Mouse (Mus musculus) cerebellum, adult 11 months (tissue): ENCODE measurements around the gene Suz12.

Source experiments
- DNase-seq: peaks from one replicate; pipeline ENCODE4 v3.0.0; 2022

Suz12 gene

DNA sequence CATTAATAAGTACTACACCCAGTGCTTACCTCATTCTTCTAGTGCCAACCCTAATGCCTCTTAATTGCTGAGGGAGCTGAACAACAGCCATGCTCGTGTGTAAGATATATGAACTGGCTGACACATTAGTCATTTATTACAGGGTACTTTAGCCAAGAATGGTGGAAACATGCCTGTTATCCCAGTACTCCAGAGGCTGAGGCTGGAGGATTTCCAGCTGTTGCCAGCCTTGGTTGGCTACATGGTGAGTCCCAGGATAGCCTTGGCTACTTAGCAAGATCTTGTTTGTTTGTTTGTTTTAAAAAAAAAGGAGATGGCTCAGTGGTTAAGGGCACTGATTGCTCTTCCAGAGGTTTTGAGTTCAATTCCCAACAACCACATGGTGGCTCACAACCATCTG, 85.9 kb downstream of the Suz12 start:
- no peak for DNase-seq

- no peak for DNase-seq
Observed at GRCm38 (mm10) chr11:80079751-80080150, 86.8 kb downstream of the Suz12 start.

- no peak for DNase-seq
Observed at GRCm38 (mm10) chr11:80080381-80080825, 87.5 kb downstream of the Suz12 start.

GRCm38 (mm10) chr11:80080826-80081728, 88.2 kb downstream of the Suz12 start, which contains the start of gene Crlf3:
Gene Crlf3 (minus strand): TSS chr11:80080991.
- peak; percentile 90 for DNase-seq

DNA sequence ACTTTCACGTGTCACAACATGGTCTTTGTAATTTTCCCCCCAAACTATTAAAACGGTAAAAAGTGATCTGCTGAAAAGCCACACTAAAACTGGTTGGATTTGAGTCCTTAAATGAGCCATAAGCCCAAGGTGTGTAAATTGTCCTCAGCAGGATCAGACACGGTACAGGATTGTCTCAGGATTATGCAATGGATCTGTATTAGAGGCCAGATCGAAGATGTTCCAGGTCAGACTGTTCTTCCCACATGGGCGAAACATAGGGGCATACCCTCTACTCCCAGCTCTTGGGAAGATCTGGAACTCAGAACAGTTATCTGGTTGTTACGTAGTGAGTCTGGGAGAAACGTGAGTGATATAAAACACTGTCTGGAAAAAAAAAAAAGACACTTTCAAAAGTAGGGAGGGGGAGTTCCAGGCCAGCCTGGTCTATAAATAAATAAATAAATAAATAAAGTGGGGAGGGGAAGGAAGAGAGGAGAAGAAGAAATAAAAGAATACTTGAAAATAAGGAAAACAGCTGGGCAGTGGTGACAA, 88.9 kb downstream of the Suz12 start:
- no peak for DNase-seq
